Mouse (Mus musculus): ENCODE measurements around the gene Heyl.

- TF ChIP-seq POLR2A (IDR thresholded peaks at IDR 0.05; ENCODE audit: insufficient read depth, low read depth, low read length) (no peak), CTCF (IDR thresholded peaks at IDR 0.05) (no peak)
These were observed 39.6 kb upstream of the Heyl start for GRCm38 (mm10) chr4:123193791-123194190.
